Mouse (Mus musculus) midbrain, embryonic 10.5 days (tissue): ENCODE results near the gene Creb3. TPM values are rescaled to one million over a fixed set of nuclear protein-coding genes. Genes with fewer than 3 reads are reported as not detected.
"Not testable (repeated sequence)": the region's sequence is repeated elsewhere in the genome, so short reads cannot be mapped to it uniquely, and the experiment has no call there.

Experiments
- DNase-seq: peaks from one replicate; pipeline ENCODE4 v3.0.0-alpha.2; 2017; ENCODE audit warnings: low spot score
- H3K27ac ChIP-seq: fragments of 300-500 bp; sonication (generic); replicated peaks from 2 replicates; pipeline ENCODE4 v1.5.1; 2016; ENCODE audit warnings: mild to moderate bottlenecking
- H3K27me3 ChIP-seq: fragments of 300-500 bp; sonication (generic); 2 replicates; pipeline ENCODE4 v1.6.1; 2016; ENCODE audit warnings: low read depth, mild to moderate bottlenecking; ENCODE audit not compliant: poor library complexity, severe bottlenecking
- H3K36me3 ChIP-seq: fragments of 300-500 bp; sonication (generic); 2 replicates; pipeline ENCODE4 v1.6.1; 2016; ENCODE audit warnings: mild to moderate bottlenecking, moderate library complexity
- H3K4me1 ChIP-seq: fragments of 300-500 bp; sonication (generic); 2 replicates; pipeline ENCODE4 v1.6.1; 2016
- H3K4me3 ChIP-seq: fragments of 300-500 bp; sonication (generic); 2 replicates; pipeline ENCODE4 v1.5.1; 2016; ENCODE audit warnings: mild to moderate bottlenecking, moderate library complexity
- H3K9me3 ChIP-seq: fragments of 300-500 bp; sonication (generic); replicated peaks from 2 replicates; pipeline ENCODE4 v1.6.1; 2016; ENCODE audit warnings: mild to moderate bottlenecking
- WGBS: fragments of 180-500 bp; shearing (Covaris S2); methylation state at CpG from one replicate; pipeline ENCODE4 v1.1.7; 2016; 5-methylcytosine and 5-hydroxymethylcytosine counted together
- polyA plus RNA-seq: library from polyadenylated mRNA; unstranded; fragments of >200 nt; fragmentation: Nextera tagmentation; extraction: Ambion mirVana; gene quantifications from 2 replicates; pipeline ENCODE4 v1.2.1, GENCODE M21; 2016

The Creb3 gene
- polyA plus RNA-seq, 1 experiment from 2014 or later, result 43.1 TPM

GRCm38 (mm10) chr4:43591961-43592360 is 29.8 kb downstream of the Creb3 start:
- 75% methylated on average over 3 of the region's 3 CpGs for WGBS
- Histone ChIP-seq H3K4me3 (no peak overlapping the region), H3K36me3 (no peaks in the 10 kb centered on the region), H3K27ac (no peak overlapping the region), H3K27me3 (no peaks in the 10 kb centered on the region), H3K4me1 (peaks cover 5% of the 10 kb centered on the region; the same call in 1 of the 2 replicates), H3K9me3 (no peaks in the 10 kb centered on the region)
- no peak for DNase-seq

GRCm38 (mm10) chr4:43593453-43593852 is 31.3 kb downstream of the Creb3 start:
- Histone ChIP-seq H3K27me3 (no peaks in the 10 kb centered on the region), H3K4me3 (no peak overlapping the region), H3K27ac (no peak overlapping the region), H3K9me3 (no peaks in the 10 kb centered on the region), H3K36me3 (no peaks in the 10 kb centered on the region), H3K4me1 (peaks cover 5% of the 10 kb centered on the region; the same call in 1 of the 2 replicates)
- DNase-seq, result no peak
- 78% methylated on average over 3 of the region's 3 CpGs for WGBS

- H3K4me1 ChIP-seq, H3K27ac ChIP-seq, DNase-seq, H3K9me3 ChIP-seq, H3K4me3 ChIP-seq, H3K27me3 ChIP-seq, H3K36me3 ChIP-seq: not testable (repeated sequence)
- WGBS, result 76% methylated on average over 2 of the region's 2 CpGs
These were observed 34.5 kb downstream of the Creb3 start for GRCm38 (mm10) chr4:43596597-43596996.

GRCm38 (mm10) chr4:43598200-43598599 is 36.1 kb downstream of the Creb3 start:
- Histone ChIP-seq H3K9me3 (no peaks in the 10 kb centered on the region), H3K4me1 (peaks cover 4% of the 10 kb centered on the region; the same call in 1 of the 2 replicates), H3K27ac (no peak overlapping the region), H3K27me3 (no peaks in the 10 kb centered on the region), H3K4me3 (no peak overlapping the region), H3K36me3 (no peaks in the 10 kb centered on the region)
- DNase-seq, result no peak
- WGBS, result 87% methylated on average over 4 of the region's 4 CpGs

GRCm38 (mm10) chr4:43598650-43599380 is 36.7 kb downstream of the Creb3 start:
- no peaks in the 10 kb centered on the region for H3K36me3 ChIP-seq
- H3K27me3 ChIP-seq, result no peaks in the 10 kb centered on the region
- no peak overlapping the region for H3K4me3 ChIP-seq
- no peak for DNase-seq
- WGBS, result 91% methylated on average over 7 of the region's 7 CpGs
- H3K27ac ChIP-seq, result no peak overlapping the region
- no peaks in the 10 kb centered on the region for H3K4me1 ChIP-seq
- H3K9me3 ChIP-seq, result no peaks in the 10 kb centered on the region

GRCm38 (mm10) chr4:43600195-43600934 is 38.2 kb downstream of the Creb3 start:
- 91% methylated on average over 9 of the region's 9 CpGs for WGBS

GRCm38 (mm10) chr4:43604099-43604498 is 42.0 kb downstream of the Creb3 start:
- Histone ChIP-seq H3K27ac (no peak overlapping the region), H3K27me3 (no peaks in the 10 kb centered on the region), H3K36me3 (no peaks in the 10 kb centered on the region), H3K9me3 (no peaks in the 10 kb centered on the region), H3K4me3 (no peak overlapping the region), H3K4me1 (no peaks in the 10 kb centered on the region)
- no peak for DNase-seq
- 79% methylated on average over 3 of the region's 3 CpGs for WGBS

More at GRCm38 (mm10) chr4:43600195-43600934, 38.2 kb downstream of the Creb3 start:
- Histone ChIP-seq H3K4me3 (no peak overlapping the region), H3K4me1 (no peaks in the 10 kb centered on the region), H3K36me3 (no peaks in the 10 kb centered on the region), H3K27ac (no peak overlapping the region), H3K27me3 (no peaks in the 10 kb centered on the region), H3K9me3 (no peaks in the 10 kb centered on the region)
- no peak for DNase-seq

GRCm38 (mm10) chr4:43604751-43605685 is 42.9 kb downstream of the Creb3 start:
- Histone ChIP-seq H3K9me3 (no peaks in the 10 kb centered on the region), H3K4me3 (no peak overlapping the region), H3K36me3 (no peaks in the 10 kb centered on the region), H3K27ac (no peak overlapping the region), H3K27me3 (no peaks in the 10 kb centered on the region), H3K4me1 (no peaks in the 10 kb centered on the region)
- no peak for DNase-seq
- 82% methylated on average over 9 of the region's 9 CpGs for WGBS

- no peaks in the 10 kb centered on the region for H3K36me3 ChIP-seq
- H3K4me1 ChIP-seq, result no peaks in the 10 kb centered on the region
- no peaks in the 10 kb centered on the region for H3K9me3 ChIP-seq
- H3K4me3 ChIP-seq, result no peak overlapping the region
- DNase-seq, result no peak
- WGBS, result 78% methylated on average over 10 of the region's 10 CpGs
- H3K27ac ChIP-seq, result no peak overlapping the region
- no peaks in the 10 kb centered on the region for H3K27me3 ChIP-seq
These were observed 50.4 kb downstream of the Creb3 start for GRCm38 (mm10) chr4:43612534-43612933.

GRCm38 (mm10) chr4:43613060-43613730 is 51.1 kb downstream of the Creb3 start:
- DNase-seq, result no peak
- Histone ChIP-seq H3K4me1 (no peaks in the 10 kb centered on the region), H3K4me3 (no peak overlapping the region), H3K36me3 (no peaks in the 10 kb centered on the region), H3K9me3 (no peaks in the 10 kb centered on the region), H3K27me3 (no peaks in the 10 kb centered on the region), H3K27ac (no peak overlapping the region)
- 69% methylated on average over 3 of the region's 3 CpGs for WGBS
